Mouse (Mus musculus) embryonic facial prominence, embryonic 15.5 days (tissue): ENCODE results near the gene Vps8. TPM values are rescaled to one million over a fixed set of nuclear protein-coding genes. Genes with fewer than 3 reads are reported as not detected.
A peak's percentile ranks its signal among the peaks of the same experiment; 100 is the strongest.

Experiments used
- ATAC-seq: fragments of 200-750 bp; cut with Nextera tagmentation; 2 replicates; pipeline ENCODE4 v1.8.0; 2017; ENCODE audit warnings: low read depth, moderate TSS enrichment; ENCODE audit not compliant: insufficient number of reproducible peaks, low FRiP score, low TSS enrichment
- H3K27ac ChIP-seq: fragments of 300-500 bp; sonication (generic); replicated peaks from 2 replicates; pipeline ENCODE4 v1.5.1; 2015; ENCODE audit warnings: mild to moderate bottlenecking, inconsistent platforms
- H3K27me3 ChIP-seq: fragments of 300-500 bp; sonication (generic); 2 replicates; pipeline ENCODE4 v1.6.1; 2015; ENCODE audit warnings: inconsistent platforms
- H3K36me3 ChIP-seq: fragments of 300-500 bp; sonication (generic); 2 replicates; pipeline ENCODE4 v1.6.1; 2015; ENCODE audit warnings: mild to moderate bottlenecking, inconsistent platforms
- H3K4me1 ChIP-seq: fragments of 300-500 bp; sonication (generic); 2 replicates; pipeline ENCODE4 v1.6.1; 2015; ENCODE audit warnings: inconsistent platforms
- H3K4me2 ChIP-seq: fragments of 300-500 bp; sonication (generic); replicated peaks from 2 replicates; pipeline ENCODE4 v1.6.1; 2015; ENCODE audit warnings: mild to moderate bottlenecking, inconsistent platforms
- H3K4me3 ChIP-seq: fragments of 300-500 bp; sonication (generic); replicated peaks from 2 replicates; pipeline ENCODE4 v1.5.1; 2015; ENCODE audit warnings: mild to moderate bottlenecking, inconsistent platforms
- H3K9ac ChIP-seq: fragments of 300-500 bp; sonication (generic); 2 replicates; pipeline ENCODE4 v1.6.1; 2015; ENCODE audit warnings: inconsistent platforms
- H3K9me3 ChIP-seq: fragments of 300-500 bp; sonication (generic); replicated peaks from 2 replicates; pipeline ENCODE4 v1.6.1; 2016; ENCODE audit warnings: inconsistent platforms
- WGBS: fragments of 180-500 bp; shearing (Covaris S2); methylation state at CpG from one replicate; pipeline ENCODE4 v1.1.7; 2015; 5-methylcytosine and 5-hydroxymethylcytosine counted together
- polyA plus RNA-seq: library from polyadenylated mRNA; unstranded; fragments of >200 nt; fragmentation: Nextera tagmentation; extraction: Ambion mirVana; gene quantifications from 2 replicates; pipeline ENCODE4 v1.2.1, GENCODE M21; 2015

Vps8 gene
- polyA plus RNA-seq, 1 experiment from 2014 or later: 15.7 TPM

DNA sequence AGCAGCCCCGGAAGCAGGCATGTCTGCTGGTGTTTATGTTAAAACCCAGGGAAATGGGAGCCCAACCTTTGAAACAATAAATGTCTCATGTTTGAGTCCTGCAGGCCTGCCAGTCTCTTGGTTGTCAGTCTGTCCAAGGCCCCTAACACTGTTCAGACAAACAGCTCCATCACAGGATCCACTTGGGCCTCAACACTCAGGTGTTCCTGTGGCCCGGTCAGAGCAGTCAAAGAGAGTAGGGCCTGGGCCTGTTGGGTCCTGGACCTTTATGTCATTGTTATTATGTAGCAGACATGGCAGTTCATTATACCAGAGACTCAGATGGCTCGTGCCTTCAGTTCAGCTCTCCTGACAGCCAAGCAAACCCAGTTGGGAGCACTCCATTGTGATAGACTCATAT is 221.7 kb downstream of the Vps8 start:
- WGBS: 73% methylated on average over 3 of the region's 3 CpGs
- peak overlapping the region; percentile 77 for H3K27ac ChIP-seq
- H3K4me1 ChIP-seq: peaks cover 18% of the 10 kb centered on the region
- H3K9me3 ChIP-seq: no peaks in the 10 kb centered on the region
- H3K27me3 ChIP-seq: no peaks in the 10 kb centered on the region
- no peaks in the 10 kb centered on the region for H3K36me3 ChIP-seq
- H3K4me3 ChIP-seq: no peak overlapping the region
- no peak for ATAC-seq
- peak overlapping the region; percentile 25; the same call in 1 of the 2 replicates for H3K4me2 ChIP-seq
- no peak overlapping the region for H3K9ac ChIP-seq

DNA sequence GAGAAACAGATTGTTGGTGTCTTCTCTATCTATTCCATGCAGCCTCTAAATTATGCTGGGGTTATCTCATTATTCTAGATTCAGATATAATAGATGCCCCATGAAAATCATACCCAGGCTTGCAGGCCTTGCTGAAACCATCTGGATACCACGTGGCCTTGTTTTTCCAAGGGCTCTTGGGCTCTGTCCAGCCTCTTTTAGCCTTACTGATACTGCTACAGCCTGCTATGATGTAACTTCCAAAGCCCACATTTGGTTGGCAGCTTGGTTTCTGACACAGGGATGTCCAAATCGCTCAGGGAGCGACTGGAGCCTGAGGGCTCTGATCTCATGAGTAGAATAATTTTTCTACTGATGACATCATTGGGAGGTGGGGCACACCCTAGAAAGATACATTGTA is 223.0 kb downstream of the Vps8 start:
- no peak overlapping the region for H3K4me3 ChIP-seq
- no peak overlapping the region for H3K4me2 ChIP-seq
- H3K36me3 ChIP-seq: no peaks in the 10 kb centered on the region
- H3K27ac ChIP-seq: no peak overlapping the region
- H3K4me1 ChIP-seq: peaks cover 18% of the 10 kb centered on the region
- ATAC-seq: no peak
- H3K27me3 ChIP-seq: no peaks in the 10 kb centered on the region
- no peaks in the 10 kb centered on the region for H3K9me3 ChIP-seq
- whole genome bisulfite sequencing: 65% methylated on average over 3 of the region's 3 CpGs
- H3K9ac ChIP-seq: no peak overlapping the region

DNA sequence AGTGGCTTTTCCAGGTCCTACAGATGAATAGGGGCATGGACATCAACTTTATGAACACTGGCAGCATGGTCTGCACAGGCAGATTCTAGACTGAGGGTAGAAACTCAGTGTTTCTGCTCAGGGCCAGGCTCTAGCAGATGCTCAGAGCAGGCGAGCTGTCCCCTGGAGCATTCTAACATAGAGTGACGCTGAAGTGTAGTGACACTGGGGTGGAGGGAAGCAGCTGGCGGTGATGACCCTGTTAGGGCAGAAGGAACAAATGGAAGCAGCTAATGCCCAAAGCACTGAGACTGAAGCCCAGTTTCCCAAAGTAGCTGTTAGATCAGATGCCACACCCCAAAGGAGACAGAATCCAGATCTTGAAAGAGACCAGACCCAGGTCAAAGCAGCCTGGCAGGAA is 223.6 kb downstream of the Vps8 start:
- Histone ChIP-seq H3K4me1 (peaks cover 18% of the 10 kb centered on the region), H3K36me3 (0 out of 2 replicates have a peak, but pooled peaks cover 6% of the 10 kb centered on the region), H3K4me2 (no peak overlapping the region), H3K27ac (no peak overlapping the region), H3K27me3 (no peaks in the 10 kb centered on the region), H3K4me3 (no peak overlapping the region), H3K9ac (no peak overlapping the region), H3K9me3 (no peaks in the 10 kb centered on the region)
- no peak for ATAC-seq
- 74% methylated on average over 3 of the region's 3 CpGs for WGBS

DNA sequence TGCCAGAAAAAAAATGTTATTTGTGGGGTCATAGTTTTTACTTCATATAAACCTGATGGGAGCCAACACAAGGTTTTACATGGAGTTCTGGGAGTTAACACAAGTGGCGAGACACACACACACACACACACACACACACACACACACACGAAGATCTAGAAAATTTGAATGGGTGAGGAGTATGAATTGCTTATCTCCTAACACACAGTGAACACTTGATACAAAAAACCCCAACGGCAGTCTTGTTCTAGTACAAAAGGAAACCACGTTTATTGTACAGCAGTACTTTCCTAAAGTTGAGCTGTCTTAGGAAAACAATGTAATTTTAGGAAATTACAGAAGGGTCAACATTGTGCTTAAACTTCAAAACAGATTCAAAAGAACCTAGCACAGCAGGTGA is 225.9 kb downstream of the Vps8 start:
- 85% methylated on average over 4 of the region's 4 CpGs for WGBS
- ATAC-seq: no peak
- Histone ChIP-seq H3K4me2 (no peak overlapping the region), H3K4me1 (peaks cover 10% of the 10 kb centered on the region), H3K9me3 (no peaks in the 10 kb centered on the region), H3K9ac (no peak overlapping the region), H3K27ac (no peak overlapping the region), H3K27me3 (no peaks in the 10 kb centered on the region), H3K4me3 (no peak overlapping the region), H3K36me3 (peaks cover 19% of the 10 kb centered on the region)

DNA sequence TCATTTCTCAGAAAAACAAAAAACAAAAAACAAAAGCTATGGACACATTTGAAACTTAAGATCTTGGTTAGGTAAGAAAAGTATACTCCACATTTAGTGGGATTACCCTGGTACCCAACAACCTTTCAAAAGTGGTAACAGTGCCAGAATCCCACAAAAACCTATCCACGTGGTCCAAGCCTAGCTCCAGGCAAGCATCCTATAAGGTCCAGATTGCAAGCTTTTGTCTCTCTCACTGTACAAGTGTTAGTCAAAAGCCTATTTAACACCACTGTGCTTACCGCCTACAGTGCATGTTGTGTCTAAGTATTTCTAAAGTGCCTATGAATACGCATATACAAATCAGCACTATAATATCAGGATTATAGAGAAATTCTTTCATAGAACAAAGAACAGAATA is 227.4 kb downstream of the Vps8 start:
- ATAC-seq: no peak
- 76% methylated on average over 3 of the region's 3 CpGs for WGBS
- no peak overlapping the region for H3K27ac ChIP-seq

DNA sequence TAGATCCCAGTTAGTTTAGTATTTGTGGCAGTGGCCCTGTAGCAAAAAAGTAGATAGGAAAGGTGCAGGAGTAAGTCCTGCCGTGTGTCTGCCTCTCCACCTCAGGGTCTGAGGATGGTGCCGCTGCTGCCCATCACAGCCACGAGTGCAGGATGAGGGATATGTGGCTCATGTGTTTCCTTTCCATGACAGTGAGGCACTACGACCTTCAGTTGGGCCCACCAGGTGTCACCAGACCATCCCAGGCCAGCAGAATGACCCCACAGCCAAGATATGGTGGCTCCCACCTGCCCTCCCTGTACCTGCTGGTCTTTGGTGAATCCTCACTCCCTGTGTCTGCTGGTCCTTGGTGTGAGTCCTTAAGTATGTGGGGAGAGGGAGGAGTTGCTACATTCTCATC is 228.2 kb downstream of the Vps8 start:
- Histone ChIP-seq H3K4me3 (no peak overlapping the region), H3K9ac (no peak overlapping the region), H3K27me3 (no peaks in the 10 kb centered on the region), H3K4me1 (no peaks in the 10 kb centered on the region), H3K9me3 (no peaks in the 10 kb centered on the region), H3K36me3 (peaks cover 19% of the 10 kb centered on the region), H3K27ac (no peak overlapping the region), H3K4me2 (no peak overlapping the region)
- ATAC-seq: no peak
- 84% methylated on average over 4 of the region's 4 CpGs for WGBS

More for the DNA sequence above, 227.4 kb downstream of the Vps8 start:
- H3K27me3 ChIP-seq: no peaks in the 10 kb centered on the region
- no peaks in the 10 kb centered on the region for H3K4me1 ChIP-seq
- H3K4me3 ChIP-seq: no peak overlapping the region
- H3K9me3 ChIP-seq: no peaks in the 10 kb centered on the region
- no peak overlapping the region for H3K4me2 ChIP-seq
- H3K36me3 ChIP-seq: peaks cover 19% of the 10 kb centered on the region
- no peak overlapping the region for H3K9ac ChIP-seq

DNA sequence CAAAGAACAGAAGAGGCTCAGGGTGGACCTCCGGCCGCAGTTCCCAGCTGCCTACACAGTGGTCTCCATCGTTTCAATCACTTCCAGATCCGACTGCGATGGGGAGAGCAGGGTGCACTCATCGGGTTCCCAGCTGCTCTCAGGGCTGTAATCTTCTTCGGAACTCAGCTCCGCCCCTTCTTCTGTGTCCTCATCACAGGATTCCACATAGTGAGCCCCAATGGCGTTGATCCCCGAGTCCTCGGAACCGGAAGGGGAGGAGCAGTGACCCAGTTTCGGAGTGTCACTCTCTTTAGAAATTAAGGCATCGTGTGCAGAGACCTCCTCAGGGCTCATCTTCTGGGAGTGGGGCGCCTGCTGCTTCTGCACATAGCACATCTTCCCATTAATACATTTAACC is 230.2 kb downstream of the Vps8 start:
- peaks cover 19% of the 10 kb centered on the region for H3K36me3 ChIP-seq
- no peaks in the 10 kb centered on the region for H3K9me3 ChIP-seq
- H3K27me3 ChIP-seq: no peaks in the 10 kb centered on the region
- H3K4me2 ChIP-seq: no peak overlapping the region
- no peak for ATAC-seq
- WGBS: 68% methylated on average over 15 of the region's 15 CpGs
- H3K4me3 ChIP-seq: no peak overlapping the region
- H3K4me1 ChIP-seq: no peaks in the 10 kb centered on the region
- no peak overlapping the region for H3K27ac ChIP-seq
- no peak overlapping the region for H3K9ac ChIP-seq

DNA sequence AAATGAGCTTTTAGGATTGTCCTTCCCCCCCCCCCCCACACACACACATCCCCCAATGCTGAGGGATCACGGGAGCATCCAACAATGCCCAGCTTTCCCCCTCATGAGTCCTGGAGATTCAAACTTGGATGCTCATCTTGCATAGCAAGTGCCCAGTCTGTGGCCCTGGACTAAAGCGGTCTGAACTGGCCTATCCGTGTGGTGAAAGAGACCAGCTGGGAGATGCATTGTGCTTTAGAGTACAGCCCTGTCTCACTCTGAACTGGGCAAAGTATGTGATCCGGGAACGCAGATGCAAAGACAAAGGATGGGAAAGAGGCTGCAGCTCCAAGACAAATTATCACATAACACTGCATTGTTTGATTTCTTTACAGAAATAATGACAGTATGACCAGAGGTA is 231.5 kb downstream of the Vps8 start:
- Histone ChIP-seq H3K4me2 (no peak overlapping the region), H3K9me3 (no peaks in the 10 kb centered on the region; the same call in 1 of the 2 replicates), H3K27me3 (no peaks in the 10 kb centered on the region), H3K4me1 (no peaks in the 10 kb centered on the region), H3K4me3 (no peak overlapping the region), H3K9ac (no peak overlapping the region), H3K36me3 (peaks cover 23% of the 10 kb centered on the region), H3K27ac (no peak overlapping the region)
- WGBS: 92% methylated on average over 5 of the region's 5 CpGs
- ATAC-seq: no peak

DNA sequence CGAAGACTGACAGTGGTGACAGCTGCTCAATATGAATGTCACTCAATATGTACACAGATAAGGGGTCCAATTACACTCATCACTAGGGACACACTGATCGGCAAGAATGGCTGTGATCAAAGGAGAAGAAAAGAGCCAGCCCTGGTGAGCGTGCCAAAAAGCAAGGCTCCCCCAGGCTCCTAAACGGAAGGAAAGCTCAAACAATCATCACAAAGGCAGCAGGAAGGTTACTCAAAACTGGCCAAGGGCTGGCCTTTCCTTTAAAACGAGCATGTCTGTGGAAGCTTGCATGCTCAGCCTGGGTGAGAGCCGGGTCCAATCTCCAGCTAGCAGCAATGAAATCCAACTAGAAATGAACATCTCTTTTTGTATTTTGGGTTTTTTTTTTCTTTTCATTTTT is 232.4 kb downstream of the Vps8 start:
- no peak overlapping the region for H3K27ac ChIP-seq
- H3K4me3 ChIP-seq: no peak overlapping the region
- H3K9me3 ChIP-seq: no peaks in the 10 kb centered on the region; the same call in 1 of the 2 replicates
- H3K36me3 ChIP-seq: peaks cover 25% of the 10 kb centered on the region
- 36% methylated on average over 6 of the region's 6 CpGs for WGBS
- no peak for ATAC-seq
- H3K27me3 ChIP-seq: no peaks in the 10 kb centered on the region
- H3K4me2 ChIP-seq: no peak overlapping the region
- no peaks in the 10 kb centered on the region for H3K4me1 ChIP-seq
- no peak overlapping the region for H3K9ac ChIP-seq

DNA sequence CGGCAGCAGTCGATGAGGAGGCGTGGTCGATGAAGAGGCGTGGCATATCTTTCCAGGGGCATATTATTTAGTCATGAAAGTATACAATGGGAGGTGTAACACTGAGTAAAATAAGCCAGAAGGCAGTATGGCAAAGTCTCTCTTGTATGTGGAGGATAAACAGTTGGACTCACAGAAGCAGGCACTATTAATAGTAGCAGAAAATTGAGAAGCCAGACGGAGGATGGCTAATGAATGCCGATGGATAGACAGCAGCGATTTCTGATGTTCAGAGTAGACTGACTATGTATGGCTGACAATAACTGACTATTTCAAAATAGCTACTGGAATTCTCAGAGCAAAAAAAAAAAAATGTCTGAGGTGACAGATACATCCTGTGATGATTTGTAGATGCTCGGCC is 233.0 kb downstream of the Vps8 start:
- ATAC-seq: no peak
- no peak overlapping the region for H3K27ac ChIP-seq
- no peaks in the 10 kb centered on the region; the same call in 1 of the 2 replicates for H3K9me3 ChIP-seq
- no peak overlapping the region for H3K4me2 ChIP-seq
- H3K36me3 ChIP-seq: peaks cover 25% of the 10 kb centered on the region
- WGBS: 85% methylated on average over 9 of the region's 9 CpGs
- H3K9ac ChIP-seq: no peak overlapping the region
- no peak overlapping the region for H3K4me3 ChIP-seq
- no peaks in the 10 kb centered on the region for H3K27me3 ChIP-seq
- no peaks in the 10 kb centered on the region for H3K4me1 ChIP-seq

DNA sequence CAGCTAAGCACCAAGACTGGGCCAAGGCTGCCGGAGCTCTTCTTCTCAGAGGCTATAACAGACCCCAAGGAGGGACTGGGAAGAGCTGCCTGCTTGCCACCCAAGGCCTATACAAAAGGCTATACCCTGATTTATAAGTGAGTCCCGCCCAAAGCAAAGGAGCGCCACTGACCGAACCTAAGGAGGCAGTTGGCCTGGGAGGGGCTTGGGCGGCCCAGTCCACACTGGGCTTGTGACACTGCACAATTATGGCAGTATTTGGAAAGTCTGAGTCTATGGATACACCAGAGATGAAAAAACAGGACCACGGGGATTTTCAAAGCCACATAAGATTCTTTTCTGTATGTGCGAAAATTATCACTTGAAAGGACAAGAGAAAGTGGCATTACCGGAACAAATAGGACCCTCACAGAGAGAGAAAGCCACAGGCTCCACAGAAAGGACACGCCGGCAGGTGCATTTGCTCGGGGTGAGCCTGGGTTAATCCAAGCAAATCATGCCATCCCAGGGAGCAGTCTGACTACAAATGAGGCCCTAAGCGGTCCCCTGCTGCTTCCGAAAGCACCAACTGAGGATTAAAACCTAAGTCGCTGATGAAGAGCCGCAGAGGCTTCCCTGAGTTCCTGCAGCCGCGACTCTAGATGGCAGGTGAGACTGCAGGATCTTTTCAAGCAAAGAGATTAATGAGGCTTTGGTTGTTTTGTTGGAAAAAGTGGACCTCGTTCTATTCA is 241.9 kb downstream of the Vps8 start:
- Histone ChIP-seq H3K4me2 (no peak overlapping the region), H3K27me3 (peaks cover 7% of the 10 kb centered on the region; the same call in 1 of the 2 replicates), H3K9ac (no peak overlapping the region), H3K4me3 (no peak overlapping the region), H3K9me3 (no peaks in the 10 kb centered on the region), H3K4me1 (peaks cover 3% of the 10 kb centered on the region; the same call in 1 of the 2 replicates), H3K36me3 (no peaks in the 10 kb centered on the region), H3K27ac (no peak overlapping the region)
- 28% methylated on average over 18 of the region's 18 CpGs for WGBS
- no peak for ATAC-seq

DNA sequence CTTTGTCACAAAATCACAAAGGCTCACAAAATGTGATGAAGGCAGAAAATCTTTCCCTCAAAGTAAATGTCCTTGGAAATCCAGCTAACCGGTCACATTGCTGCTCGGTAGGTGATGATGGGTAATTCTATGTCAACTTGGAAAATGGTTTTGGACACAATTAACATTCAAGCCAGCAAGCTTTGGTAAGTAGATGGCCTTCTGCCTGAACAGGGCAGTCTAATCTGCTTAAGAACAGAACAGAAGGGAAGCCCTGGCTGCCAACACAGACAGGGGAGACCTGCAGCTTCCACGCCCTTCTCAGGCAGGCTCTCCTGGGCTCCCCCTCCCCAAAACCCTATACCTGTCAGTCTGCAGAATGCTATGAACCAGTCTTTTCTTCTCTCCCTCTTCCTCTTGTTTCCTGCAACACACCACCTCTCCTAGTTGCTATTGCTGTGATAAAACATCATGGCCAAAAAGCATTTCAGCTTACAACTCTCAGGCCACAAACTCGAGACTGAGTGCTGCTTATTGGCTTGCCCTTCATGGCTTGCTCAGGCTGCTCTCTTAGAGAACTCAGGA is 242.6 kb downstream of the Vps8 start:
- 18% methylated on average over 4 of the region's 4 CpGs for WGBS
- no peak overlapping the region for H3K9ac ChIP-seq
- H3K36me3 ChIP-seq: no peaks in the 10 kb centered on the region
- H3K4me1 ChIP-seq: peaks cover 3% of the 10 kb centered on the region; the same call in 1 of the 2 replicates
- no peaks in the 10 kb centered on the region for H3K9me3 ChIP-seq
- peaks cover 7% of the 10 kb centered on the region; the same call in 1 of the 2 replicates for H3K27me3 ChIP-seq
- no peak overlapping the region for H3K27ac ChIP-seq
- no peak for ATAC-seq
- no peak overlapping the region for H3K4me3 ChIP-seq
- H3K4me2 ChIP-seq: no peak overlapping the region
